Mouse (Mus musculus): ENCODE measurements around the gene Supt5.

DNA sequence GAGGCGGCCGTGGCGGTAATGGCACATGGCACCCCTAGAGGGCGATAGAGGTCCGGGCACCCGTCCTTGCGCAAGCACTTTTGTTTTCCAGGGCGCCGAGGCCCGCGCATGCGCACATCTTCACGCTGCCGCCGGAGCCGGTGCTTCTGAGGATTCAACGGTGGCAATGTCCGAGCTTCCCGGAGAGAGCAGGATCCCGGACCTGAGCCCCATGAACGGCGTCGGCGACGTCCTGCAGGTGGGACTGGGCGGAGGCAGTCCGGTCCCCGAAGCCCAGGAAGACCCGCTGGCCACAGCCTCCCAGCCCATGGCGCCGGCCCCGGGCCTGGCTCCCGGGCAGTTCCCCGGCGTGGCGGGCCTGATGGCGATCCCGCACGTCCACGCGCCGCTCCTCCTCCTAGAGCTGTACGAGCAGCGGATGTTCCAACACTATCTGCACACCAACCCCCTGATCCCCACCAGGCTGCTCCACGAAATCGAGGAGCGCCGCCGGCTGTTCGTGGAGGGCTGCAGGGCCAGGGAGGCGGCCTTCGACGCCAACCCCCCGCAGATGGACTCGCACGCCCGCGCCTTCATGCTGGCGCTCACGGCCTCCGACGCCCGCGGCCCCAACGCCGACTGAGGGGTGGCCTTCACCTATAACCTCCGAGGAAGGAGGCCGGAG lies 60.8 kb downstream of the Supt5 start, which contains the start of gene Eid2b:
- peak; percentile 68 to 93 (median 84) for TF ChIP-seq CTCF (IDR thresholded peaks at IDR 0.05 in 2 of 3, conservative IDR thresholded peaks at IDR 0.05 in 1 of 3; ENCODE audit: control insufficient read depth in 1 of 3, insufficient read depth in 1 of 3, low read depth in 2 of 3, low read length in 3 of 3, poor library complexity in 1 of 3, severe bottlenecking in 1 of 3)
- TF ChIP-seq SMC3 (IDR thresholded peaks at IDR 0.05; ENCODE audit: low read depth, low read length) = peak; percentile 56
- no peak for TF ChIP-seq ZNF384 (IDR thresholded peaks at IDR 0.05; ENCODE audit: low read depth, low read length)
- TF ChIP-seq EP300 (IDR thresholded peaks at IDR 0.05; ENCODE audit: low read depth in 1 of 2, low read length in 2 of 2) = no peak
- TF ChIP-seq POLR2A (IDR thresholded peaks at IDR 0.05; ENCODE audit: control insufficient read depth in 1 of 2, insufficient read depth in 1 of 2, low read depth in 1 of 2, low read length in 2 of 2, poor library complexity in 1 of 2) = peak; percentile 45 to 77; a peak in 2 of 4 replicates
- TF ChIP-seq ELF1 (IDR thresholded peaks at IDR 0.05; ENCODE audit: low read depth, low read length) = no peak; the same call in 1 of the 2 replicates

All from MEL (cell line).